Mouse (Mus musculus) hindbrain, embryonic 12.5 days (tissue): ENCODE measurements around the gene Cep41. TPM values are rescaled to one million over a fixed set of nuclear protein-coding genes. Genes with fewer than 3 reads are reported as not detected.

Source experiments
- ATAC-seq: fragments of 200-750 bp; cut with Nextera tagmentation; 2 replicates; pipeline ENCODE4 v1.8.0; 2017; ENCODE audit warnings: moderate TSS enrichment; ENCODE audit not compliant: low FRiP score
- H3K27ac ChIP-seq: fragments of 300-500 bp; sonication (generic); 2 replicates; pipeline ENCODE4 v1.5.1; 2016; ENCODE audit warnings: mild to moderate bottlenecking
- H3K27me3 ChIP-seq: fragments of 300-500 bp; sonication (generic); 2 replicates; pipeline ENCODE4 v1.6.1; 2016; ENCODE audit warnings: mild to moderate bottlenecking
- H3K36me3 ChIP-seq: fragments of 300-500 bp; sonication (generic); 2 replicates; pipeline ENCODE4 v1.6.1; 2016; ENCODE audit warnings: mild to moderate bottlenecking
- H3K4me1 ChIP-seq: fragments of 300-500 bp; sonication (generic); 2 replicates; pipeline ENCODE4 v1.6.1; 2016
- H3K4me2 ChIP-seq: fragments of 300-500 bp; sonication (generic); replicated peaks from 2 replicates; pipeline ENCODE4 v1.6.1; 2016; ENCODE audit warnings: mild to moderate bottlenecking
- H3K4me3 ChIP-seq: fragments of 300-500 bp; sonication (generic); 2 replicates; pipeline ENCODE4 v1.5.1; 2016; ENCODE audit warnings: mild to moderate bottlenecking
- H3K9ac ChIP-seq: fragments of 300-500 bp; sonication (generic); 2 replicates; pipeline ENCODE4 v1.6.1; 2016; ENCODE audit warnings: mild to moderate bottlenecking, moderate library complexity
- H3K9me3 ChIP-seq: fragments of 300-500 bp; sonication (generic); replicated peaks from 2 replicates; pipeline ENCODE4 v1.6.1; 2016; ENCODE audit warnings: mild to moderate bottlenecking
- WGBS: fragments of 180-500 bp; shearing (Covaris S2); methylation state at CpG from one replicate; pipeline ENCODE4 v1.1.7; 2016; 5-methylcytosine and 5-hydroxymethylcytosine counted together
- polyA plus RNA-seq: library from polyadenylated mRNA; unstranded; fragments of >200 nt; fragmentation: Nextera tagmentation; extraction: Ambion mirVana; gene quantifications from 2 replicates; pipeline ENCODE4 v1.2.1, GENCODE M21; 2016

The Cep41 gene
- polyA plus RNA-seq, 1 experiment from 2014 or later: 20.5 TPM

DNA sequence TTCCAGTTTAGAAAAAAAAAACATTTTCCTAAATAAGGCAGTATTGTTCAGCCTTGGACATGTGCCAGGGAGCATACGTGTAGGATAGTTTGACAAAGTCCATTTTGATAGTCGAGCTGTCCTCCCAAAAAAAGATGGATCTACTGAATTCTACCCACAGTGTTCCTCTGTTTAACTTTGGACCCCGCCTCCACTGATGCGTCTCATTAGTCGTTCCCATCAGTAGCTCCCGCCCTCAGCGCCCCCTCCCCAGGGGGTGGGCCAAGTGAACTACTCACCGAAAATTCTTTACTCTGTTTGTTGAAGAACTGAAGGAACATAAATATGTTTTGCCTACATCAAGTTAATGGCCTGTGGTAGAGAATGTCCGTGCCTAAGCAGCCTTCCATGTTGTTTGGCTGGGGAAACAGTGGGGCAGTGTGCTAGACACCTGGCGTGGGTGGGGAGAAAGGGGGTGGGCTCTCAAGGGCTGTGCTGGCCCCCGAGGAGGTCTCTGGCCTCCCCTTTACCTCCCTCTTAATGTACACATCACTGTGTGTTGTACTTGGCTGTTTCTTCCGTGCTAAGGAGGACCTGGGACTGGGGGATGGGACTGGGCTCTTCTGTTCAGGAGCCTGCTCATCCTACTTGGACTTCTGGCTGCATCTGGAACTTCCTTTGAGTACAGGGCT is 36.9 kb upstream of the Cep41 start:
- no peak for ATAC-seq
- WGBS: 51% methylated on average over 12 of the region's 12 CpGs
- Histone ChIP-seq H3K27me3 (no peaks in the 10 kb centered on the region), H3K36me3 (no peaks in the 10 kb centered on the region), H3K4me3 (no peak overlapping the region), H3K4me1 (peaks cover 30% of the 10 kb centered on the region), H3K9me3 (no peaks in the 10 kb centered on the region; the same call in 1 of the 2 replicates), H3K27ac (no peak overlapping the region), H3K4me2 (no peak overlapping the region), H3K9ac (no peak overlapping the region)

DNA sequence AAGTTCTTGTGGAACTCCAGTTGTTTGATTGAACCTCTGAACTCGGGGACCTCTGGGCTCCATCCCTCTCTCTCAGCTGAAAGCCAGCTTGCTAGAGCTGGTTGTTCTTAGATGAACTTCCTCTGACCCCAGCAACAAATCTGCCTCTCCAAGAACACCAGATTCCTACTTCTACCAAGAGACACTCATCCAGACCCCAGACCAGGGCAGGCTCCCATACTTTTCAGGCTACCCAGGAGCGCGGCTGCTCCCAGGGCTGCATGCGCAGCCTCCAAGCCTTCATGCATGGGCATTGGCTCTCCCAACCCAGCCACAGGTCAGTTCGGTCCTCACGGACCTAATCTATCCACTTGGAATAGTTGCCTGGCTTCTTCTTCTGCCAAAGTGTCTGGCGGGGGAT is 29.8 kb upstream of the Cep41 start, which contains the start of gene Mest:
Gene Mest, plus strand, starts transcription at position 217 of the 400 bp plus-strand sequence.
- no peaks in the 10 kb centered on the region for H3K36me3 ChIP-seq
- peak within 1 kb of the TSS; percentile 82 for H3K27ac ChIP-seq
- H3K9ac ChIP-seq: no peak within 1 kb of the TSS
- H3K4me3 ChIP-seq: no peak within 1 kb of the TSS
- H3K9me3 ChIP-seq: no peaks in the 10 kb centered on the region
- H3K4me2 ChIP-seq: no peak within 1 kb of the TSS
- peaks cover 20% of the 10 kb centered on the region for H3K4me1 ChIP-seq
- no peak for ATAC-seq
- no peaks in the 10 kb centered on the region for H3K27me3 ChIP-seq
- WGBS: 75% methylated on average over 7 of the region's 7 CpGs

- Histone ChIP-seq H3K4me1 (peaks cover 20% of the 10 kb centered on the region), H3K9ac (no peak overlapping the region), H3K4me2 (no peak overlapping the region), H3K27ac (peak overlapping the region; percentile 82), H3K9me3 (no peaks in the 10 kb centered on the region), H3K4me3 (no peak overlapping the region), H3K27me3 (no peaks in the 10 kb centered on the region), H3K36me3 (no peaks in the 10 kb centered on the region)
- peak; percentile 78; the same call in 1 of the 2 replicates for ATAC-seq
- WGBS: 52% methylated on average over 4 of the region's 4 CpGs
Measured at GRCm38 (mm10) chr6:30722385-30723164, 29.0 kb upstream of the Cep41 start.

DNA sequence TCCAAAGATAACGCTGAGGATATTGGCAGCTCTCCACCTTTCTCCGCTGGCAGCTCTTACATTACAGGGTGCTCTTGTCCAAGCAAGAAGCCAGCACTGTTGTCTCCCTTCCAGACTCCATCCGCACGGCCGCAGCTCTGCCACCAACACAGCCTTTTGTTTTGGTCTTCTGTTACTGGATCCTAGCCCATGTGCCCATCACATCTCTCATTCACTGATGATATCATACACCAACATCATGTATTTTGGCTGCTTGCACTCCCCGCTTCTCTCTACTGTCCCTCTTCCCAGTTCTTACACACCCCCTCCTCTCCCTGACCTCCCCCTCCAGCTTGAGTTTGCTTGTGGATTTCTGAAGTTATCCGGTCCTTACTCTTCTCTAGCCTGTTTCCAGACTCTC is 23.2 kb upstream of the Cep41 start:
- Histone ChIP-seq H3K9me3 (no peaks in the 10 kb centered on the region), H3K27ac (no peak overlapping the region), H3K27me3 (no peaks in the 10 kb centered on the region), H3K4me2 (no peak overlapping the region), H3K4me3 (no peak overlapping the region), H3K9ac (no peak overlapping the region), H3K4me1 (peaks cover 6% of the 10 kb centered on the region), H3K36me3 (no peaks in the 10 kb centered on the region)
- ATAC-seq: no peak
- WGBS: 89% methylated on average over 7 of the region's 7 CpGs

GRCm38 (mm10) chr6:30714891-30715471 is 21.4 kb upstream of the Cep41 start:
- Histone ChIP-seq H3K4me1 (peaks cover 4% of the 10 kb centered on the region; the same call in 1 of the 2 replicates), H3K27ac (no peak overlapping the region), H3K27me3 (no peaks in the 10 kb centered on the region), H3K9ac (no peak overlapping the region), H3K9me3 (no peaks in the 10 kb centered on the region), H3K4me2 (no peak overlapping the region), H3K36me3 (no peaks in the 10 kb centered on the region), H3K4me3 (no peak overlapping the region)
- no peak for ATAC-seq
- whole genome bisulfite sequencing: 84% methylated on average over 5 of the region's 5 CpGs

DNA sequence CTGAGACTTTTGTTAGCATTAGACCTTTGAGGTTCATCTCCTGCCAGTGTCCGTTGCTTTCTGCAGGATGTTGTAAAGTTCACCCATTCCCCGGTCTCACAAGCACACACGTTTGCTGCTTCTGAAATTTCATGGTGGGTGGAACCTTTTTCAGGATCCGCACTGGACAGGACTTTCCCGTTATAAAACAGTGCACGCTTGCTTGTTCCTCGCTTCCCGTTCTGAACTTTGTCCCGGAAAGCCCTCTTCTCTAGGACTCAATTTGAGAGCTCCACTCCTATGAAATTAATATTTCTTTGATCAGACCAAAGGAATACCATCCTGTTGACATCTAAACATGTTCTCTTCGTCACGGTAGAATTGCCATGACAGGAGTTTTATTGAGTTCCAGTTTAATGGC is 20.3 kb upstream of the Cep41 start:
- no peak for ATAC-seq
- Histone ChIP-seq H3K9ac (no peak overlapping the region), H3K27ac (no peak overlapping the region), H3K9me3 (no peaks in the 10 kb centered on the region), H3K4me2 (no peak overlapping the region), H3K36me3 (no peaks in the 10 kb centered on the region), H3K27me3 (no peaks in the 10 kb centered on the region), H3K4me3 (no peak overlapping the region), H3K4me1 (peaks cover 7% of the 10 kb centered on the region; the same call in 1 of the 2 replicates)
- 81% methylated on average over 11 of the region's 11 CpGs for WGBS

- Histone ChIP-seq H3K4me2 (no peak overlapping the region), H3K27me3 (no peaks in the 10 kb centered on the region), H3K4me3 (no peak overlapping the region), H3K27ac (no peak overlapping the region), H3K9me3 (no peaks in the 10 kb centered on the region), H3K9ac (no peak overlapping the region), H3K36me3 (no peaks in the 10 kb centered on the region), H3K4me1 (peaks cover 7% of the 10 kb centered on the region; the same call in 1 of the 2 replicates)
- ATAC-seq: no peak
- 88% methylated on average over 6 of the region's 6 CpGs for WGBS
Measured at GRCm38 (mm10) chr6:30713455-30713854, 19.9 kb upstream of the Cep41 start.

DNA sequence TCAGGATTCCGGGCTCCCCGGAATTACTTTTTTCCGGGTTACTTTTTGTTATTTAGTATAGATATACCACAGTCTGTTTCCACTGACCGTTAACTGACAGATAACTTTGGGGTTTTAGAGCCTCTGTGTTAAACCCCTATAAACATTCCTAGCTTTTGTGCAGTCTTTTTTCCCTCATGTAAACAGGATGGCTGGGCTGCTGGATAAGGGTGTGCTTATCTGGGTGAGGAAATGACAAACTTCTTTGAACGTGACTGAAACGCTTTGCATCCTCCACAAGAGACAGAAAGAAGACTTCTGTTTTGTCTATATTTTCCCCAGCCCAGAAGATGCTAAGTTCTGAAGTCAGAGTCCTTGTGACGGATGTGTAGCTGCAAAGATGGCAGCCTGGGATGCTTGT is 18.9 kb upstream of the Cep41 start:
- ATAC-seq: no peak
- Histone ChIP-seq H3K4me3 (no peak overlapping the region), H3K27me3 (no peaks in the 10 kb centered on the region), H3K27ac (no peak overlapping the region), H3K4me1 (peaks cover 7% of the 10 kb centered on the region; the same call in 1 of the 2 replicates), H3K4me2 (no peak overlapping the region), H3K9me3 (no peaks in the 10 kb centered on the region), H3K9ac (no peak overlapping the region), H3K36me3 (no peaks in the 10 kb centered on the region)
- 74% methylated on average over 7 of the region's 7 CpGs for WGBS

GRCm38 (mm10) chr6:30711365-30711763 is 17.8 kb upstream of the Cep41 start:
- Histone ChIP-seq H3K27me3 (no peaks in the 10 kb centered on the region), H3K4me3 (no peak overlapping the region), H3K4me1 (peaks cover 7% of the 10 kb centered on the region; the same call in 1 of the 2 replicates), H3K9ac (no peak overlapping the region), H3K9me3 (no peaks in the 10 kb centered on the region), H3K36me3 (no peaks in the 10 kb centered on the region), H3K27ac (no peak overlapping the region), H3K4me2 (no peak overlapping the region)
- ATAC-seq: no peak
- 68% methylated on average over 10 of the region's 10 CpGs for WGBS

DNA sequence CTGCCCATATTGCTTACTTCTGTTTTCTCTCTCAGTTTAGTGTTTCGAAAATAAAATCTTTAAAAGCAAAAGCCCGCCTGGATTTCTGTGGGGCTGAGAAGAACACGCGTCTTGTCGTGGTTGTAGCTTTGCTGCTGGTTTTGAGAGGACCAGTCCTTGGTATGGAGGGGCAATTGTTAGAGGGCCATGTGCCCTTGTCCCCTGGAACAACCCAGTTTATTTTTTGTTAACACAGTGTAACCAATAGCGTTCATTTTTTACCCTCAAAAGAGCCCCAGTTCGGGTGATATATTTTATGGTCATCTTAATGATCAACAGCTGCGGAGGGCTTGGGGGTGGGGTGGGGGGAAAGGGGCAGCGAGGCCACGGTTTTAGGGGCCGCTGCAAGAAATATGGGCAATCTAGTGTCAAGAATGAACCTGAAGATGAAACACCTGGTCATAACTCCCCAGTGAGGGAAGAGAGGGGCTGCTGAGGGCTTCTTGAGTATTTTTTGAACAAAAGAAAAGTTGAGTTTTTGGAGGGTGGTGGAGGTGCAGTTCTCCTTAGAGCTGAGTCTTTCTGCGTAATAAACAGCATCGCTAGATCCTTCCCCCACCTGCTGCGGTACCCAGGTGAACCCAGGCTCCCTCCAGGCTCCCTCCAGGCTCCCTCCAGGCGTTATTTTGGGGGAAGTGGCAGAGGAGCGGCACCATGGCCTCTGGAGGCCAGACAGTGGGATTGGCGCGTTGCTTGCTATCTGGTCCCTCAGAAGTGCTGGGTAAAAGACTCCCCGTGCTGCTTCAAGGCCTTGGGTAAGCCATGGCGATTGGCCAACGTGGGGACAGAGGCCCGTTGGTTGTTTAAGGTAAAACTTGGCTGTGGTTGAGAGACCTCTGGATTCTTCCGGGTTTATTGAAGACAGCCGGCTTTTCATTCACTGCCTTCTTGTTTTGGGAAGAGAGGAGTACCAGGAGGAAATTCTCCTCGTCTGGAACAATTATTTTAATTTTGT is 17.1 kb upstream of the Cep41 start:
- no peak for ATAC-seq
- Histone ChIP-seq H3K4me2 (no peak overlapping the region), H3K4me3 (no peak overlapping the region), H3K27ac (no peak overlapping the region), H3K9ac (no peak overlapping the region), H3K27me3 (no peaks in the 10 kb centered on the region), H3K4me1 (peaks cover 7% of the 10 kb centered on the region; the same call in 1 of the 2 replicates), H3K9me3 (no peaks in the 10 kb centered on the region), H3K36me3 (no peaks in the 10 kb centered on the region)
- WGBS: 65% methylated on average over 25 of the region's 25 CpGs

GRCm38 (mm10) chr6:30709115-30709514 is 15.6 kb upstream of the Cep41 start:
- H3K4me1 ChIP-seq: peaks cover 7% of the 10 kb centered on the region; the same call in 1 of the 2 replicates
- no peaks in the 10 kb centered on the region for H3K27me3 ChIP-seq
- WGBS: 42% methylated on average over 6 of the region's 6 CpGs
- H3K27ac ChIP-seq: no peak overlapping the region
- no peak overlapping the region for H3K4me2 ChIP-seq
- no peak overlapping the region for H3K9ac ChIP-seq
- no peaks in the 10 kb centered on the region for H3K36me3 ChIP-seq
- ATAC-seq: no peak
- H3K4me3 ChIP-seq: no peak overlapping the region
- H3K9me3 ChIP-seq: no peaks in the 10 kb centered on the region
